Mouse (Mus musculus): ENCODE results near the gene Ift80.
"Not testable (repeated sequence)": the region's sequence is repeated elsewhere in the genome, so short reads cannot be mapped to it uniquely, and the experiment has no call there.

The Ift80 gene

DNA sequence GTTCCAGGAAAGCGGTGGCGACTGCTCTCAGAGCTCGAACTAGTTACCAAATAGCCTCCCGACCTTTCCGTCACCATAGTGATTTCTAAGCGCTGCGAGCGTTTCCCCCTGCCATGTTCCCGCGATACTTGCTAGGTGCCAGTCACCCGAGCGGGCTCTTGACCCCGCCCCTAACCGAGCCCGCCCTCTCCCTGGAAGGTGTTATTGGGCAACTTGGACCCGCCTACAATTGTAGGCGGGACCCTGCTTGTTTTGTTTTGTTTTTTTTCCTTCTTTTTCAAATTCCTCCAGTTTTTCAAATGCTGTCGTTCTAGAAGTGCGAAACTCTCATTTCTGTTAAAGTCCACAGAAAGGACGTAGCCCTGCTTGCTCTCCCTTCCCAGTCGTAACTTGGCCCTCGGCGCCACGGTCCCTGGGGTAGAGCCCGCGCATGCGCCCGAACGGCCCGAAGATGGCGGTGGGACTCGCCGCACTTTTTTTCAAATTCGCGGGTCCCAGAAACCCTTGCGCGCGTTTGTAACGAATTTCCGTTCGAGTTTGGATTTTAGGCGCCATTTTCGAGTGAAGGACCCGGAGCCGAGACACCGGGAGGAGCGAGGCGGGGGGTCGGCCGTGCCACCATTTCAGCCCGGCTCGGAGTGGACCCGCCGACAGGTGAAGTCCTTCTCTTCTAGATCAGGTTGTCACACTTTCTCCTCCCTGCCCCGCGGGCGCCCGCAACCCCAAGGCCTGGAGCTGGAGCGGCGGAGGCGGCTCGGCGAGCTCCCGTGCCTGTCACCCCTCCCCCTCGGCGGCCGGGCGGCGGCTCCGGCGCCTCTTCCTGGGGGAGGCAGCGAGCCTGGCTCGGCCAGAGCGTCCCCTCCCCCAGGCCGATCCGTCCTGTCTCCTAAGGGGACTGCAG is at the start of gene Ift80, which contains the start of gene Smc4:
Gene Ift80 (minus strand): TSS at position 134 of the 901 bp plus-strand sequence.
Gene Smc4 (plus strand): TSS at position 302 of the 901 bp plus-strand sequence.
- DNase-seq (ENCODE audit: low spot score in 2 of 2): peak; percentile 91 to 95

DNA sequence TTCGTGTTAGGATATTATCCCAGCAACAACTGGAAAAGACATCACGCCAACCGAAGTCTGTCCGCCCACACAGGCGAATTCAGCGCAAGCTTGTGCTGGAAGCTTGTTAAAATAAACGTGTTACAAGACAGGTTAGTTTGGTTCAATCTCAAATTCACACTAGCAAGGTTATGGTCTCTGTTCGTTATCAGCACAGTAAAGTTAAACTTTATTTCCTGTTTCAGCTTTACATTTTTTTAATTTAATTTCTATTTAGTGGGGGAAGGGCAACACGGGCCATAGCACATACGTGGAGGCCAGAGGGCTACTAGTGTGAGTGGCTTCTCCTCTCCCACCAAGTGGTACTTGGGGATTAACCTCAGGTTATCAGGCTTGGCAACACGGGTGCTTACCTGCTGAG is 47.5 kb upstream of the Ift80 start:
- DNase-seq (ENCODE audit: low spot score in 2 of 2): no peak

DNA sequence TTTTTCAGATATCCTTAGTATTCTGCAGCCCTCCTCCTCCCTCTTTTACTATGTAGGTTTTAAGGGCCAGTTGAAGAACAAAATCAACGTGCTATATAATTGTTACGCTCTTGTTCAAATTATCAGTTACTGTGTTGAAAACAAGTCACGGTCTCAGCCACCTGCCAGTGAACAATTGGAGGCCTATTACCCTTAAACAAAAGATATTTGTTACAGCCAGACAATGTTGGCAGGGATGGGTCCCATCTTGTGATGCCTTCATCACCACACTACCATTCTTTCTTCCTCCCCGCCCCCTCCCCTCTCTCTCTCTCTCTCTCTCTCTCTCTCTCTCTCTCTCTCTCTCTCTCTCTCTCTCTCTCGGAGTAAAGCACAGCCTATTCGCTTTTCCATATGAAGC is 44.6 kb upstream of the Ift80 start:
- DNase-seq (ENCODE audit: low spot score in 2 of 2): no peak

DNA sequence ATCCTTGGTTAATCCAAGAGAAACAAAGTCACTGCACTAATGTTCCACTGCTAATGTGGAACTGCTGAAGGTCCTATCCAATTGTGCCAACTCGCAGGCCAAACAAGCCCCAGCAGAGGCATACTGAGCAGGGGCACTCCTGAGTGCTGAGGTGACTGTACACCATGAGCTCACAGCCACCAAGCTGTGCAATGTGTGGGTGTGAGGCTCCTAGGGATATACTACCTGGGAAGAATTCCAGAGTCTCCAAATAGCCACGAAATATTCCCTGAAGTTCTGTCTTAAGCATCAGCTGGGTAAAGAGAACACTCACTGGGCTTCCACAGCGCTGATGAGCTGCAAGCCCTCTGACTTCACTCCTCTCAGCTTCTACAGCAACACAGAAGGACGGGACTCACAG is 43.3 kb upstream of the Ift80 start:
- no peak for DNase-seq (ENCODE audit: low spot score in 2 of 2)

DNA sequence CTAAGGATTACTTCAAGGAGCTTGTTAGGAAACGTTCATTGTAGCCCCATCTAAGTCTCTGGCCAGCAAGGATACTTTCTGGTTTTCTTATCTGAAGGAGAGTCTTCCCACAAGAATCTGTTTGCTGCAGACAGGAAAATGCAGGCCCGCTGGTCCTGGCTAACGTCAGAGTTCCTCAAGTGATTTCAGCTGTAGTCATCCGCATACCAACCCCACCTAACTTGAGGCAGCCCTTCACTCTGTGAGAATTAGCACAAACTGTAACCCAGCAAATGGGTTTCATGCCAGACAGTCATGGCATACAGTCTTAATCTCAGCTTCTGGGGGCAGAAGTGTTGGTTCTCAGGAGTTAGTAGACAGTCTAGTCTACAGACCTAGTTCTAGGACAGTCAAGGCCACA is 42.1 kb upstream of the Ift80 start:
- DNase-seq (ENCODE audit: low spot score in 2 of 2): no peak

DNA sequence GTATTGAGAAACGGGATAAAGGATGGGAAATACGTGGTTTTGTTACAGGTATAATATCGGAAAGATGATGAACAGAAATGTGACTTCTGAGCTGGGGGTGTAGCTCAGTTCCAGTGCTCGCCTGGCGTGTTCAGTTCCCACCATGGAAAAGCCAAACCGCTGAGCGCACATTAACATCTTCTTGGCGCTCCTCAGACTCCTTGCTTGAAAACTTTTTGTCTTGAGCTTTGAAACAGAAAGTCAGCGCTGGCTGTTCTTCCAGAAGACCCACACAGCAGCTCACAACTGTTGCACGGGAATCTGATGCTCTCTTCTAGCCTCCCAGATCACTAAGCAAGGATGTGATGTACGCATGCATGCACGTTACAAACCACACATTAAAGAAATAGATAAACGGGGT is 41.4 kb upstream of the Ift80 start:
- no peak for DNase-seq (ENCODE audit: low spot score in 2 of 2)

DNA sequence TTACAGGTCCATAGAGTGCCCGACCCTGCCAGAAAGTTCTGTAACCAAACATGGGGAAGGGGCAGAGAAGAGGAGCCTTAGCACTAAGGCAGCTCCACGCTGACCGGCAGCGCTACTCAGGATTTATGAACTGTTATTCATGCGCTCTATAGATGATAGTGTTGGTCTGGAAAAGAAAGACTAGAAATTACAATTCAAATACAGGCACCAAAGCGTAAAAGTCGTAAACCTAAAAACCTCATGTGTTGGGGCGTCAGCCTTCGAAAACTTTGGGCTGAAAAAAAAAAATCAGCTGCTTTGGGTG is 41.0 kb upstream of the Ift80 start:
- DNase-seq (ENCODE audit: low spot score in 2 of 2): no peak

DNA sequence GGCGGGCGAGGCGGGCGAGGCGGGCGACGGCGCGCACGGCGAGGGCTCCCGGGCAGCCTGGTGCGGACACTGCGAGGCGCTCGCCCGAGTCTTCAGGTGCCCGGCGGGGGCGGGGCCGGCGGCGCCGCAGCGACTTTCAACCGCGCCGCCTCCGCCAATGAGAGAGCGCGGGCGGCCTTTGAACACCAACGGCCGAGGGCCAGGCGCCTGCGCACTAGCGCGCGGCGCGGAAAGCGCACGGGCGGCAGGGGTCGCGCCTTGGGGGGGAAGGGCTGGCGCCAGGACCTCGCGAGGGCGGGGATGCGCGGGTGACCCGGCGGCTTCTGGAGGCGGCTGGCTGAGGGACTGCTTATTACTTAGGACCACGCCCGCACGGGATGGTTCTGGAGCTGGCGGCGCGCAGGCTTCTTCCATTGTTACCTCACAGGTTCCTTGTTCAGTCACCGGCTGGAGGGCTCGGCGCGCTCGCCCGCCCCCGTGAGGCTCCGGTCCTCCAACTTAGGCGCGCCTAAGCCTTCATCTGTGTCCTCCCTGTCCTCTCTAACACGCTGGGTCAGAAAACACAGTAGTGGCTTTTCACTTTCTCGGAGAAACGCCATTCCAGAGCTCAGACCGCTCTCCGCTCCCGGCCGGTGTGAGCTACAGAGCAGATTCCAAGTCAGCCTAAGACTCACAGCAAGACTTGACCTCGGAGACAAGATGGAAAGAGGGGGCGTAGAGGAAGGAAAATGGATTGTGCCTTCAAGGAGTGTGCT is 40.5 kb upstream of the Ift80 start, which contains the start of gene Trim59:
Gene Trim59 (minus strand): TSS at position 111 of the 755 bp plus-strand sequence.
- DNase-seq (ENCODE audit: low spot score in 2 of 2): peak; percentile 88 to 89

DNA sequence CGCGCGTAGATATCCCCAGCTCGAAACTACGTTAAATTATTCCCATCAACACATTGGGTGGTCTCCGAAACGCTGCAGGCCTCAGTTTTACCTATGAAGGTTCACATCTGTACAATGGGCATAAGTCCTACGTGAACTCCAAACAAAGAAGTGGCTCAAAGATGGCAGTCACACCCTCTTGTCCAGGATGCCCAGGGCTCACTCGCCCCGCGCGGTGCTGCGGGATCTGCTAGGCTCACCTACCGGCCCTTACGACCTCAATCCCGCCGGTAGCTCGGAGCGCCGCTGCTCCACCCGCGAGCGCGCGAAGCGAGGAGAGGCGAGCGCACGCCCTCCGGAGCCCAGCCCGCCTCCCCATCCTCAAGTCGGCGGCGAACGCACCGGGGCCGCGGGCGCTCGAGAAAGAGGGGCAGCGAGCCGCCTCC is 39.8 kb upstream of the Ift80 start:
- DNase-seq (ENCODE audit: low spot score in 2 of 2): peak in 1 of 2 experiments; percentile 61

DNA sequence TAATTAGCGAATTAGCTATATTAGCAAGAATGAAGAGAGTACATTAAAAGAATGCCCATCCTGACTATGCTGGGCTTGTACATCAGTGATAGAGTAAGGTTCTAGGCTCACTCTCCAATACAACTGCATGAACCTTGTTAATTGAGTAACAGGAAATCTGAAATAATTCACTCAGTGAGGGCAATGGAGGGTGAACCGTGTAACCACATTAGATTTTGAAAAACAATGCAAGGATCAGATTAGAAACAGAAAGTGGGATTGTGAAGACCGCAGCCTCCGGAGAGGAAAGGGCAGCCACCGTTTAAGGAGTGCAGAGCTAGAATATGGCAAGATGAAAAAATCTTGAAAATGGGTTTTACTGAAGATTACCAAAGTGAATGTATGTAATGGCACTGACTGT is 36.9 kb upstream of the Ift80 start:
- DNase-seq (ENCODE audit: low spot score in 2 of 2): no peak

DNA sequence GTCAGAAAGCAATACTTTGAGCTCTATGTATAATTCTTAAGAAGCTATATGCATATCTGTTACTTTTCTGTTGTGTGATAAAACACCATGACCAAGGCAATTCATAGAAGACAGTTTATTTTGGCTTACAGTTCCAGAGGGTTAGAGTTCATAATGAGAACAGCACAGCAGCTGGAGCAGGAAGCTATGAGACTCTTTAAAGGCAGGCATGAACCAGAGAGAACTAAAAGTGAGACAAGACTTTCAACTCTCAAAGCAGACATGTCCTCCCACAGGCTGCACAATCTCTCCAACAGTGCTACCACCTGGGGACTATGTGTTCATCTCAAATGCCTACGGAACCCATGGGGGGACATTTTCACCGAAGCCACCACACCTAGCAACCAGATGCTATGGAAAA is 35.7 kb upstream of the Ift80 start:
- DNase-seq (ENCODE audit: low spot score in 2 of 2): no peak

DNA sequence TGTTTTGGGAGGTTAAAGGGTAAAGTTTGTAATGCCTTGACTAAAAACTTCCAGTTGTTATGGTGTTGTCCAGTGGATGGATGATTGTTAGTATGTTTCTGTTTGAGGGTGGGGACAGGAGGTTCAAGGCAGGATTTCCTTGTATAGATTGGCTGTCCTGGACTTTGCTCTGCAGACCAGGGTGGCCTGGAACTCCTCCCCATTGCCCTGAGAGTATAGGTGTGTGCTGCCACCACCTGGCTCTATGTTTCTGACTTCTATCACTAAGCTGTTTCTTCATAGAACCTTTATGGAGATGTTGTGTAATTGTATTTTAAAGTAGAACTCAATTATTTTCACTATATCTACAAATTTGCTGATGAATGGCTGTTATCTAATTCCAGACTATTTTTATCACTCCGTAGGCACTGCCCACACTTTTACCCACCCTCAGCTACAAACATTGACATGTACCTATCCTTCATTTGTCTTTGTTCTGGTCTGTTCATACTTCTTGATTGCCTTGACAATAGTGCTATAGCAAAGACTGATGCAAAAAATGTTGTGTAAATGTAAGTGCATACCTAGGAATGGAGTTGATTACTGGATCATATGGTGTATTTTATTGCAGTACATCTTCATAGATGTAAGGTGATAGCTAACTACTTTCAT is 21.9 kb upstream of the Ift80 start:
- no peak for DNase-seq (ENCODE audit: low spot score in 2 of 2)

DNA sequence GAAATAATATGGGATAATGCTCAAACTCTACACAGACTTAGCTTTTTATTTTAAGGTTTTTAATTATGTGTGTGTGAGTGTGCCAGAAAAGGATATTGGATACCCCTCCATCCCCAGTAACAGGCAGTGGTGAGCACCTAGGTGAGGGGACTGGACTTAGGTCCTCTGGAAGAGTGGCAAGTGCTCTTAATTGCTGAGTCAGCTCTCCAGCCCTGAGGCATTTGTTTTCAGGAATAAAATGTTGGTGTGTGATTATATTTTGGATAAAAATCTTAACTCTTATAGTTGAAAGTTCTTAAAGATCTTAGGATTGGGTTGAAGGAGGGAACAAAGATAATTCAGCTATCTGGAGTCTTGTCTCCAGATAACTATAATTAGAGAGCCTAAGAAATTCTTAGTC is 16.4 kb upstream of the Ift80 start:
- DNase-seq (ENCODE audit: low spot score in 2 of 2): no peak

DNA sequence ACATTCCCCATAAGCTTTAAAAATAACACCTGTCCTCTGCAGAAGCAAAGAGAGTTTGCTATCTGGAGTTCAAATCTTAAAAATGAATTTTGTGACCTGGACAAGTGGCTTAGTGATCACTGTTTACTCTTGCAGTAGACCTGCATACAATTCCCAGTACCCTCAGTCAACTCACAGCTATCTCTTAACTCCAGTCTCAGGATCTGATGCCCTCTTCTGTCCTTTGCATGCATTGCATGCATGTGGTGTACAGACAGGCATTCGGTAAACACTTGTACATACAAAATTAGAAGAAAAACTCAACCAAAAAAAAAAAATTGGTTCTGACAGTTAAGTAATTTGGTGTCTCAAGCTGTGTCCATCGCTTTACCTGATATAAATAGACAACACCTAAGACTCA is 15.9 kb upstream of the Ift80 start:
- no peak for DNase-seq (ENCODE audit: low spot score in 2 of 2)

DNA sequence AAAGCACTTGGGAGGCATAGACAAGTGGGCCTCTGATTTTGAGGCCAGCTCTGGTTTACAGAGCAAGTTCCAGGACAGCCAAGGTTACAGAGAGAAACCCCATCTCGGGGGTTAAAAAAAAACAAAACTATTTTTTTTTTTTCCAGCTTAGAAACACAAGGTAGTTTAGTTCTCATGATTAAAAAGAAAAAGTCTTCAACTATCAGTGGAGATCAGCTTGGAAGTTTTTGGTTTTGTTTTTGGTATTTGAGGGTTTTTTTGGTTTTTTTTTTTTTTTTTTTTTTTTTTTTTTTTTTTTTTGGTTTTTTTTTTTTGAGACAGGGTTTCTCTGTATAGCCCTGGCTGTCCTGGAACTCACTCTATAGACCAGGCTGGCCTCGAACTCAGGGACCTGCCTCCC is 14.3 kb upstream of the Ift80 start:
- DNase-seq (ENCODE audit: low spot score in 2 of 2): not testable (repeated sequence)

DNA sequence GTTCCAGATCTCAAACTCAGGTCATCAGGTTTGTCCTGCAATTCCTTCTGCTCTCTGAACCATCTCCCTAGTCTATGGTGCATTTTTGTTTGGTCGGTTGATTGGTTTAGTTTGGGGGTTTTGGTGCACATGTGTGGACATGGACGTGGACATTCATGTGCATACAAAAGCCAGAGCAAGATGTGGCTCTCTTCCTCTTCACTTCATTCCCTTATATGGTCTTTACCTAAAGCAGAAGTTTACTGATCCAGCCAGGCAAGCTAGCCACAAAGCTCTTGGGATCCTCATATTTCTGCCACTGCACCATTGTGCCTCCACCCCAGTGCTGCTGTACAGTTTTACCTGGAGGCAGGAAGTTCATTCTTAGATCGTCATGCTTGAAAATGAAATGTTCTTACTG is 12.8 kb upstream of the Ift80 start:
- no peak for DNase-seq (ENCODE audit: low spot score in 2 of 2)

DNA sequence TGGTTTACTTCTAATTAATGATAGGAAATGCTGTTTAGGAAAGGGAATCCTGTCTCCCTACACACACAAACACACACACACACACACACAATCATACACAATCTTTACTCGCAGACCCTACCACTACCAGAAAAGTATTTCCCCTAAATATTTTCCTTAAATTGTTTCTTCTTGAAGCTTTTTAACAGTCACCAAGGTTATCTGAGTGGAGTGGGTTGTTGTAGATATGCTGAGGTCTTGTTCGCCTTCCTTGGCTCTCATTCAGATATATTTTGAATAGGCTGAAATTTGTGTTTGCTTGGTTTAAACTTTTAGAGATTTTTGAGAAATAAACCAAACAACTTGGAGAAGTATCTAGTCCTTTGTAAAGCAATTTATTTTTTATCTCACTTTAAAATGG is 4.5 kb upstream of the Ift80 start:
- no peak for DNase-seq (ENCODE audit: low spot score in 2 of 2)

DNA sequence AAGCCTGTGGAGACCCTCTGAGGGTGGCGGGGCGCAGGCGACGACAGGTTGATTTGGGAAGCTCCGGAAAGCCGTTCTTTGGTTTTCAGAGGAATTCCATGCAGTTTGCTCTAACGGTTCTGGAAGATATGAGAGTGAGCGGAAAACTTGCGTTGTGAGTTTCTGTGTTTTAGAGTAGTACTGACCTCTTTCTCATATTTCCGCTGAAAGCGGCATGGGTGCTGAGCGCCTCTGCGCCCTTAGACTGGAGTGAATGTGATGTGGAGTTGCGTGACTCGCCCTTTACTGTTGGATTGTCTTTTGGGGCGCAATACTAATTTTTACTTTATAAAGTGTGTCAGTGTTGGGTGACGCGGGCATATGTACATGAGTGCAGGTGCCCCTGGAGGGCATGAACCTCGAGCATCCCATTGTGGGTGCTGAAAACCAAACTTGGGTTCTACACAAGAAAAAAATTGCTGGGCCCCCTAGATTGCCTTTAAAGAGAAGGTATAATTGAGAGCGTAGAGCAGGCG is 1.9 kb upstream of the Ift80 start:
- no peak for DNase-seq (ENCODE audit: low spot score in 2 of 2)

DNA sequence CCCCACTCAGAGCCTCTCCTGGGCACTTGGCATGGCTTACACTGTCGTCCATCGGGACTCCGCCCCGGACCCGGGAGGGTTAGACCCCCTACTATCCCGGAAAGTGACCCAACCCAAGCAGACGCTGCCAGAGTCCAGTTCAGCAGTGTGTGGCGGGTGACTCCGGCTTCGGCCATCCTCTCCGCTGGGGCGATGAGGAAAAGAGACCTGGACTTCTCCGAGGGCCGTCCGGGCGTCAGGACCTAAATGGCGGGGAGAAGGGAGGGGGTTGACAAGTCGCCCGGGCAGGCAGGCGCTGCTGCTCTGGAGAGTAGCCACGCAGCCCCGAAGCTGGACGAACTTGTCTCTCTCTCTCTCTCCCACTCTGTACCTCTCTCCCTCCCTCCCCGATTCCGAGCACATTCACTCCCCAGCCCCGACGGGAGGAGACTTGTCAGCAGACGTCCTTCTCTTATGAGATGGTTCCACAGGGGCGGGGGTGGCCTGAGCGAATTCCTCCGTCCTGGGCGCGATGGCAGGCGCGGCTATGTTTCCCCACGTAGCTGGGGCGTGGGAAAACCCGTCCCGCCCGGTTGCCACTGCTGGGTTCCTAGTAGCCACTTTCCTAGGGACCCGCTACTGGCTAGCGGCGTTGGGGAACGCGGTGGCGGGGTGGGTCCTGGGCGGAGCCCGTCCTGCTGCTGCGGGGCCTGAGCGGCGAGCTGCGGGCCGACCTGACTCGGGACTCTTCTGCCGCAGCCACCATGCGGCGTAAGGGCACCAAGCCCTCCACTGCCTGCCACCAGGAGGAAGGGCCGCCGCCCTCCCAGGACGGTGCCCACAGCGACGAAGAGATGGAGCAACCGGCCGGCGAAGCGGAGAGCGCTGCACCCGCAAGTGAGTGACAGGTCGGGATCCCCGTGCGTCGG is 1.2 kb upstream of the Ift80 start:
- peak; percentile 40 to 65 for DNase-seq (ENCODE audit: low spot score in 2 of 2)

DNA sequence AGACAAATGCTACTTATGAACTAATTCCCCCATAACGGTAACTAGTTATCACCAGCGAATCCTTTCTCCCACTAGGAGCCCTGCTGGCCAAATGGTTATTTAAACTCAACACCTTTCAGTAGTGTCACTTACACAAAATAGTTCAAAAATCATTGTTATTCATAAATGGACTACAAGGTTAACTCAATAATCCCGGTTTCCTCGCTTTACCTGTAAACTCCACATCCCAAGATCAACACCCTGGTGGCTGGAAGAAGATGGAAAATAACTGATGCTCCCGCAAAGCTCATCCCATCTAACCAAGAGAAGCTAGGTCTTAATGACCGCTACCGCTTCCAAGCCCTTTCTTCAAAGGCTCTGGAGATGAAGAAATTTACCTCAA is 324 bp downstream of the Ift80 start:
- no peak for DNase-seq (ENCODE audit: low spot score in 2 of 2)

DNA sequence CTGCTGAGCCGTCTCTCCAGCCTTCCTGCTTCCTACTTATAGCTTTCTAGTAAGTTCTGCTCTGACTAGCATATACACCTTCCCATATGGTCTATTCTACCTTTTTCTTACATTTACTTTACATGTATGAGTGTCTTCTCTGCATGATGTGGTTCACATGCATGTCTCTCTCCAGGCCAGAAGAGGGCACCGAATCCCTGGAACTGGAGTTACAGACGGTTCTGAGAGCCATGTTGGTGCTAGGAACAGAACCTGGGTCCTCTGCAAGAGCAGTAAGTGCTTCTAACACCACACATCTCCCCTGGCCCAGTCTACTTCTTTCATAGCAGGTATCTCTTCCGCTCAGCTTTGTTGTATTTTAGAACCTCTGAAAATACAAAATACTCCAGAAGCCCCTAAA is 1.6 kb downstream of the Ift80 start:
- DNase-seq (ENCODE audit: low spot score in 2 of 2): no peak

Data from urinary bladder, postnatal 4 days (tissue).